Mouse (Mus musculus) left cerebral cortex, postnatal 36 days (tissue): ENCODE measurements around the gene Slc38a4. TPM values are rescaled to one million over a fixed set of nuclear protein-coding genes. Genes with fewer than 3 reads are reported as not detected.

Source experiments
- DNase-seq, 2 experiments: peaks; one replicate each; pipeline ENCODE4 v3.0.0; 2021 to 2022; ENCODE audit warnings: low spot score in 2 of 2, mixed read lengths in 1 of 2
- intact Hi-C: fragments of 180-260 bp; cut with DNase I; formaldehyde crosslinking; loops from one replicate; pipeline ENCODE4 v1.15.1; 2025
- total RNA-seq, 2 experiments: library from RNA; stranded (reverse); gene quantifications; 2 replicates each; pipeline ENCODE4 v1.2.3; 2021

Slc38a4 gene
- 1 to 10 TPM in 1 of 2 experiments, under 1 TPM in 1; 0.64 to 1.4 TPM for total RNA-seq

GRCm38 (mm10) chr15:97055794-97056193 is at the start of gene Slc38a4:
Slc38a4 (minus strand) TSS chr15:97055956.
- intact Hi-C loops = no loop called here
- no peak for DNase-seq

GRCm38 (mm10) chr15:97104889-97105391 is 49.2 kb upstream of the Slc38a4 start:
- intact Hi-C loops = no loop called here
- DNase-seq = no peak

DNA sequence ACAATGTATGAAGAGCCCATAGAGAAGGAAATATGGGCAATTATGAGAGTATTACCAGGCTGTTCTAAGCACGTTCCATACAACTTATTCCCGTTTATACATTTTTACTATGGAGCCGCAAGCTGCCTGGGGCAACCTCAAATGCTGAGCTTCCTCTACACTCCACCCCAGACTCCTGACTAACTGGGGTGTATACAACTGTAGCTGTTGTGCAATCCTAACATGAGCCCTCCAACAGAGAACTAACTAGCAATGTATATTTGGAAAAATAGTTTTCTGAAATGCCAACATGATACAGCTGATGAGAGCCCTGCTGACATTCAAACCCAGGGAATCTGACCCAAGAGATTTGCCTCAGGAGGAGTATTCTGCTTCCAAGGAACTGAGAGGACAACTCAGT is 48.3 kb upstream of the Slc38a4 start:
- intact Hi-C loops = no loop called here
- no peak for DNase-seq

DNA sequence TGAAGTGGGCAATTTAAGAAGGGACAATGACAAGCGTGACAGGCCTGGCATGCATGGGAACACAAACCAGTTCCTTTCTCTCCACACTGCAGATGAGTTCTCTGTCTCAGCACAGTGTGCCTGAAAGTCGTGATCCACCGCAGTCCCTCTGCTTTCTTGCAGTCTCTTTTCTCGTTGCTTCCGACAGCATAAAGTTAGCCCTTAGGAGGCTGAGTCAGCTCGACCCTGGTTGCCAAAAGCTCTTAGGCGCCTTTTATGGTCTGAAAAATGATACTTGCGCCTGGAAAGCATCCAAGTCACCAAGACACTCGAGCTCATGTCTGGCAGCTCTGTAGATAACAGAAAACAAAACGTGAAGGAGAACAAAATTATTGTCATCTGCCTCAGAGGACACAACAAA is 47.1 kb upstream of the Slc38a4 start:
- DNase-seq = no peak
- intact Hi-C loops = no loop called here

DNA sequence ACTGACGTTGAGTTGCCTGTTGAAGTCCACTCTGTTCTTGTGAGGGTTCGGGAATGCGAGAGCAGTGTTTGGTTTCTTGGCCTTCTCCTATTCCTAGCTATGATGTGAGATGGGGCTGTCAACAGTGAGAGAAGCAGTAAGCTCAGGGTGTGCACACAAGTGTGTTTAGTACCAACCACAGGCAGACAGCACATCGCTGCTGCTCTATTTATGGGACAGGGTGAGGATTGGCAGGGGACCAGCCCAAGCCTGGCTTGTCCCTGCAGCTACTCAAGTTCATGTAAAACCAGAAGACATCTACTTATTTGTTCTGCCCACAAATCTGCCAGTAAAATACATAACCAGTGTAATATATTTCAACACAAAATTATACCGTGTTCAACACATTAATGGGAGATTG is 46.4 kb upstream of the Slc38a4 start:
- no peak for DNase-seq
- intact Hi-C loops = no loop called here

GRCm38 (mm10) chr15:97099101-97099500 is 43.3 kb upstream of the Slc38a4 start:
- intact Hi-C loops = no loop called here
- DNase-seq = no peak

DNA sequence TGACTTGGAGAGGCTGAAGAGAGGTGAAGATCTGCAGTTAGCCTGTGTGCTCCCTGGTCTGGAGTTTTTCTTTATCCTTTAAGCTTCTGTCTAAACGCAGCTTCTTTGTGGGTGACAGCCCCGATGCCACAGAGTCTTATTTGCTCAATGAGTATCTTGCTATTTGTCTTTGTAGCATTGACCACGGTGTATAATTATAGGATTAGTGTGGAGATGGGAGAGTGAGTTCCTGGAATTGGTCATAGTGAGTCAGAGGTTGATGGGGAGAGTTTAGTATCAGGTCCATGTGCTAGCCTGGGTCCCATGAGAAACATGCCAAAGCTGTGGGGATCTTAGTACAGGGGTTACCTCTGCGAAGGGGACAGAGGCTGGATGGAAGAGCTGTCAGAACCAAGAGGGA is 41.8 kb upstream of the Slc38a4 start:
- intact Hi-C loops = no loop called here
- no peak for DNase-seq

DNA sequence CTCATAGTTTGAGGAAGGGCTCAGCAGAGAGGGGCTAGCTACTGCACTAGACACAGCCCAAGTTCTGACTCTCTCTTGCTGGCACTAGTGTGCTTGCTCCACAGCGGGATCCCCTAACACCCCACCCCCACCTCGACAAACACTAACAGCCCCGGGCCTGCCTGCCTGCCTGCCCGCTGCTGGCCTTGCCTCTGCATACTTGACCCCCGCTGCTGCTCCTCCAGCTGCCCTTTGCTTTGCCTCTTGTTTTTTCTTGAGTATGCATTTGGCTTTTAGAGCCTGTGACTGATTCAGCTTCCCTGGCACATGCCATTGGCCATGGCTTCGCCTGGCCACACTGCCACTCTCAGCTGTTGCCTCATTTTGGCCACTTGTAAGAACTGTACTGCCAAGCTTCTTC is 33.8 kb upstream of the Slc38a4 start:
- DNase-seq = no peak
- intact Hi-C loops = no loop called here

DNA sequence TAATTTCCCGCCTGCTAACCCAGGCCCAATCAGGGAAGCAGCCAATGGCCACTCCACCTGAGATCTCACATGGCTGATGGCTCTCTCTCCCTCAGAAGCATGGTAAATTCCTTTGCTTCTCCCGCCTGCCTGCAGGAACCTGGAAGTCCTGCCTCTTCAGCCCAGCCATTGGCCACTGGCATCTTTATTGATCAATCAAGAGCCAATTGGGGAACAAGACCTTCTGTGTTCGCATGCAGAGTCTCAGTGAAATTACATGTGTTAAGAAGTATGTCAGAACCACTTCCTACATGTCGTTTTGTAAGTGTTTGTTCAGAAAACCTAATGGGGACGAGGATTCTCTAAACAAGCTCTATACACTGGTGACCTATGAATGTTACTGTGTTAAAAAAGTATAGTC is 30.1 kb upstream of the Slc38a4 start:
- DNase-seq = no peak
- intact Hi-C loops = no loop called here

- intact Hi-C loops = no loop called here
- no peak for DNase-seq
Observed at GRCm38 (mm10) chr15:97077665-97078064, 21.9 kb upstream of the Slc38a4 start.

DNA sequence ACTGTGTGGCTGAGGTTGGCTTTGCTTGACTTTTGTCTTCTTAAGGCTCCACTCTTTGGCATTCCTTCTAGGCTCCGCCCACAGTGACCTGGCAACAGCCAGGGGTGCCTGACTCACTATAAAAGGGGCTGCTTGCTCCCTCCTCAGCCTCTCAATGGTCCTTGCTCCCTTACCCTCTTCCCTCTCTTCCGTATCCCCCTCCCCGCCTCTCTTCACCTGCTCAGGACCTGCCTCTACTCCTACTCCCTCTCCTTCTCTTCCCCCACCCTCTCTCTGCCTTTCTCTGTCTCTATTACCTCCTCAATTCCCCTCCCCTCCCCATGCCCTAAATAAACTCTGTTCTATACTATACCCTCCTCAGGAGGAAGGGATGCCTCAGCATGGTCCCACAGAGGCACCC is 20.3 kb upstream of the Slc38a4 start:
- intact Hi-C loops = no loop called here
- no peak for DNase-seq

DNA sequence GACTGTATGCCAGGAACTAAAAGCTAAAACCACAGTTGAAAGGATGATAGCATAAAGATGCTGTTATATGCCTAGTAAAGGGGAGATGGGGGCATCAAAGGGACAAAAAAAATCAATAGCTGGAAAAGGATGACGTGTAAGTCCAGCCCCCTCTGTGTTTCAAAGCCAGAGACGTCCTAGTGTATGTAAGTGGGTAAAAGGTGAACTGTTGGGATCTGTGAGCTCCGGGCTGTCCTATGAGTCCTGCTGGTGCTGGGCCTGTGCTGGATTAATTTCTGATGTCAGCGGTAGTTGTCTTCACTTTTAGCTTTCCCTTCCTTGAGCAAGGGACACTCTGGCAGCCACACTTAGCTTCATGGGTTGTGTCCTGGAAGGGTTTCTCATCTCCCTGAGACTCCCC is 19.5 kb upstream of the Slc38a4 start:
- DNase-seq = no peak
- intact Hi-C loops = no loop called here

DNA sequence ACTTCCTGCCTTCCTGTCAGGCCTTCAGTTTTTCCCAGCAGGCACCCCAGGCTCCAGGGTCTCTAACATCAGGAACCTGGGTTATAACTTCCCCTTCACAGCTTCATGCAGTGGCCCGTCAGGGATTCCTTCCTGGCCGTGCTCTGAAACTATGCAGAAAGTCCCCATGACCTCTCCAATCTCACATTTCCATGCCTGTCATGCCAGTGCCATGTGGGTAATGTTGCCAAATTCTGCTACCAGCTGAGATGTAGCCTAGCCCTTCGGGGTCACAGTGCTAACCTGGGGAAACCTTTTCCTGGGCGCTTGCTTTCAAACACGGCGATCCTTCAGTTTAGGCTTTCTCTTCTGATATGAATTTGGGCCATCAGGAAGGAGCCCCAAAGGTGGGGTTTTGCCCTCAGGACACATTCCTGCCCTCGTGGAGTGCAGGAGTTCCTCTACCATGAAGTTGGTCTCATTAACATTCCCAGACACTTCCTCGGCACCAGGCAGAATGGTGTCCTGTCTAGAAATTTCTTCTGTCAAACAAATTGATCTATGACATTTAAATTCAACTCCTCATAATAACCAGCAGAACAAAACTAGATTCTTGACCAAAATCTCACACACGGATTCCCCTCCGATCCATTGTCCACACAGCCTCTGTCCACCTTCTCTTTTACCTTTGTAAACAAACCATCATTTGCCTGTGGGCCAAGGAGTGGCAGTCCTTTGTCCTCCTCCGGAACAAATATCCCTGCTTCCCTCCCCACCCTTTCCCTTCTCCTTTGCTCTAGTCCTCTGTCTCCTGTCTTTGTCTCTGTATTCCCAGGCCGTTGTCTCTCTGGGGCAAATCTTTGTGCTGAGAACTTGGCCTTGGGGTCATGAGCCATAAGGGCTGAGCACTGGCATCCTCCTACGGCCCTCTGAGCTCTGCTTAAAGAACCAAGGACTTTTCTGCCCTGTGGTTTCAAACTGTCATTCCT is 17.4 kb upstream of the Slc38a4 start:
- DNase-seq = no peak
- intact Hi-C loops = no loop called here

DNA sequence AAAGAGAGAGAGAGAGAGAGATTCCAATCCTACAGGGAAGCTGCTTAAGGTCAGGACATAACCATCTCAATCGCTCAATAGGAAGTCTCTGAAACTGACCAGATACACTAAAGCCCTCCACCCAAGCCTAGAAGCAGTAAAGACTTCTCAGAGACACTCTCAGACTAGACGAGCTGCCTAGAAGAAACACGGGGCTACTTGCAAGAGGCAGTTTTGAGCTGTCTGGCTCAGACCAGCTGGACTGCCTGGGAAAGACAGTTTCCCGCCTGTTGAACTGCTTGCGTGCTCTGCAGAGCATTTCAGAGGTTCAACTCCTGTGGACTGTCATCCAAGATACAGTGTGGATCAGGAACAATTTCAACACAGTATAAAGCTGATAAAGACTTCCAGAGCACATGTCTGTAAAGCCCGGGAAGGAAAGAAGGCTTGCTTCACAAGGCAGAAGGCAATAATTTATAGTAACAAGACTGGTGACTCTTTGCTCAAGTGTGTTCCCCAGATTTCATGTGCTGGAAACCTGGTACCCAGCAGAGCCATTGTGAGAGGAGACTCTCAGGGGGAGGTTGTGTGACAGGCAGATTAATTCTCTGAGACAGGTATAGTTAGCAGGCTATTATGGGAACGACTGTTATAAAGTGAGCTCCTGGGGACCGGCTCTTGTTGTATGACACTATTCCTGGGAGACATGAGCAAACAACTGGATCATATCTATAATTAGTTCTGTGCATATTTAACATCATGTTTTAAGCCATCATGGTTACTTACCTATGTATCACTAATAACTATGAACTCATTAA is 11.8 kb upstream of the Slc38a4 start:
- intact Hi-C loops = no loop called here
- DNase-seq = no peak

DNA sequence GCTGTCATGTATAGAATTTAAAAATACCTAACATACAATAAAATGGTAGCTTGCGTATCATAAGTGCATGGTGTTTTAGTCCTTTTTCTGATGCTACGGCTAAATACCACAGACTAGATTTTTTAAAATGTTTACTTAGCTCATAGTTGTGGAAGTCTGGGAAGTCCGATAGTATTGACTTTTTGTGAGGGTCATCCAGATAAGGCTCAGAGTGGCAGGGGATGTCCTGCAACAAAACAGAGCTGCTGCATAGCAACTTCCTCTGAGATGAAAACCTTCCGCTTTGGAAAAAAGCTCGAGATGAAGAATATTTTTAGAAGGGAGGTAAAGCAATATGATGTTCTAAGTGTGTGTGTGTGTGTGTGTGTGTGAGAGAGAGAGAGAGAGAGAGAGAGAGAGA is 11.2 kb upstream of the Slc38a4 start:
- DNase-seq = no peak
- intact Hi-C loops = no loop called here

- DNase-seq = no peak
- intact Hi-C loops = no loop called here
Observed at GRCm38 (mm10) chr15:97063211-97063610, 7.5 kb upstream of the Slc38a4 start.

- no peak for DNase-seq
- intact Hi-C loops = no loop called here
Observed at GRCm38 (mm10) chr15:97060973-97061372, 5.2 kb upstream of the Slc38a4 start.

DNA sequence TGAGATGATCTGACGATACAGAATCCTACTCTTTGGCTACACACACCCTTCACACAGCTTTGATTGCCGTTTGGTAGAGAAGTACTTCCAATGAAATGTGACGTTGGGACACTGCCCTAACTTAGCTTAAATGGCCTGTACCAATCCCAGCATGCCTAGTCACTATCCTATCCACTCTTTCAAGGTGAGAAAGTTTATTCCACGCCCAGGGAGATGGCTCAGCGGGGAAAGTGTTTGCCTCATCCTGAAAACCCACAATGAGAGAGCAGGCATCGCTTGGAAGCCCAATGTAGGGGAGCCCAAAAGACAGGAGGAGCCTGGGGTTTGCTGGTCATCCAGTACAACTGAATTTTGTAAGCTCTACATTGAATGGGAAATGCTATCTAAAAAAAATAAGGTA is 4.8 kb upstream of the Slc38a4 start:
- no peak for DNase-seq
- intact Hi-C loops = no loop called here

DNA sequence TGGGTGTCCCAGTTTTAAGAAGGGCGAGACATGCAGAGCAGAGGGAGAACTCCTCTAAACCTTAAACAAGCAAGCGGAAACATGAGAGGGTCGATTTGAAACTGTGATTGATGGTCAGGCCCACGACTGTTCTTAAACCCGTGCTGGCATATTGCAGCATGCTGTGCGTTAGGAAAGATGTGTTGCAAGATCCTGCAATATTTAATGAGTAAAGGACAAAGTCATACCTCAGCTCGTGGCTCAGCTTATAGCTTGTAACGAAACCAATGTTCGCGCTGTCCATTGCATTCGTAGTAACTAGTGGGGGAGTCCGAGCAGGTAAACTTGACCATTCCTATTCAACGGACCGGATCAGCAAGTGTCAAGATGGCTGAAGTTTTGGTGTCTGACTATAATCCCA is 4.3 kb upstream of the Slc38a4 start:
- no peak for DNase-seq

More for the DNA sequence above, 4.3 kb upstream of the Slc38a4 start:
- intact Hi-C loops = no loop called here
